ENCODE assay signal across 22 mouse cellular contexts in the genomic region with DNA sequence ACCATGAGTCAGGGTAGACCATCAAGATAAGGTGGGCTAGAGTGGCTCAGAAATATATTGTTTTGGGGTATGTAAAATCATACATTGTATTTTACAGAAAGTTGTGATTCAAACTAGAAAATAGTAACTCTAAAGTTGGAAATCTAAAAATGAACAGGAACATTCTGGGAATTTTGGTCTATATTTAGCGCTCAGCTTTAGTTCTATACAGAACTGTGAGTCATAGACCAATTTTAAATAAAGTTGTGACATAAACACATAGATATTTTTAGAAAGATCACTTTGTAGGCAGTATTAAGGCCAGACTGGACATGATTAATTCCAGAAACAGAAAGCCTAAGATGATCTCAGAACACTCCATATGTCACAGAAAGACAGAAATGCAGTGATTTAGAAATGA.
DNase-seq lines count a peak whose midpoint lies in the region; ATAC-seq and TF ChIP-seq lines count a peak whose summit lies in the region.
"Had no signal": no experiment of that assay in that cellular context is flagged by ENCODE, and none has a peak within 500 bp of the region (broad histone marks: within the 10 kb centered on the region; RNA-seq: fewer than 3 reads in every experiment).

No protein-coding gene starts in this region.

- no peak for DNase-seq in frontal cortex, postnatal 25 days (ENCODE audit: low spot score in 2 of 2)
- peak; percentile 2 for DNase-seq in heart, adult 8-10 months (ENCODE audit: low spot score)
- no peak for DNase-seq in left cerebral cortex, adult 2 months (ENCODE audit: extremely low spot score in 1 of 2, low spot score in 2 of 2)
- no peak for DNase-seq in left cerebral cortex, postnatal 10 days (ENCODE audit: extremely low spot score in 1 of 2, low spot score in 2 of 2)
- no peak for DNase-seq in spleen, adult 18-20 months
- DNase-seq: adrenal gland, adult 8-10 months; adrenal gland, postnatal 25 days; cerebellum, adult 18-20 months; cerebellum, adult 9-10 months; cerebellum, postnatal 14 days; gastrocnemius, postnatal 14 days; heart, adult 11 months; heart, postnatal 14 days had no signal

- ATAC-seq in frontal cortex, adult (ENCODE audit: low TSS enrichment): peak; percentile 93
- ATAC-seq in heart, embryonic 11.5 days (replicated peaks; ENCODE audit: insufficient number of reproducible peaks, low FRiP score, low TSS enrichment): no peak
- ATAC-seq: activated CD4-positive, CD25-positive, alpha-beta regulatory T cell, adult 4 months; forebrain, embryonic 13.5 days; forebrain, embryonic 16.5 days had no signal

- no peak overlapping the region for H3K4me3 ChIP-seq in heart, embryonic 11.5 days (ENCODE audit: low read depth, low read length)
- H3K4me3 ChIP-seq in left cerebral cortex, adult 2 months: no peak overlapping the region
- H3K4me3 ChIP-seq: forebrain, embryonic 10.5 days; forebrain, embryonic 13.5 days; heart, embryonic 10.5 days; hindbrain, embryonic 12.5 days; hindbrain, embryonic 15.5 days had no signal

- intact Hi-C loops in left cerebral cortex, adult 2 months (cut with DNase I): no loop called here
- intact Hi-C loops in left cerebral cortex, postnatal 10 days (cut with DNase I): no loop called here

- no peaks in the 10 kb centered on the region for H3K27me3 ChIP-seq in heart, embryonic 11.5 days (ENCODE audit: control insufficient read depth, insufficient read depth, low read length)
- H3K27me3 ChIP-seq: forebrain, embryonic 13.5 days; hindbrain, embryonic 12.5 days; hindbrain, embryonic 15.5 days had no signal

- H3K9ac ChIP-seq in heart, embryonic 11.5 days (ENCODE audit: low read depth, low read length): no peak overlapping the region
- H3K9ac ChIP-seq: forebrain, embryonic 13.5 days; hindbrain, embryonic 12.5 days; hindbrain, embryonic 15.5 days had no signal

- H3K27ac ChIP-seq in heart, embryonic 11.5 days (ENCODE audit: low read depth, low read length): no peak overlapping the region
- peak overlapping the region; percentile 16; the same call in 1 of the 2 replicates for H3K27ac ChIP-seq in left cerebral cortex, adult 2 months
- H3K27ac ChIP-seq: forebrain, embryonic 10.5 days; forebrain, embryonic 13.5 days; heart, embryonic 10.5 days; hindbrain, embryonic 12.5 days; hindbrain, embryonic 15.5 days had no signal

- H3K9me3 ChIP-seq in heart, embryonic 11.5 days (replicated peaks; ENCODE audit: control insufficient read depth, low read length): no peaks in the 10 kb centered on the region
- H3K9me3 ChIP-seq: forebrain, embryonic 10.5 days; forebrain, embryonic 13.5 days; heart, embryonic 10.5 days; hindbrain, embryonic 12.5 days; hindbrain, embryonic 15.5 days had no signal

- no peaks in the 10 kb centered on the region for H3K4me1 ChIP-seq in heart, embryonic 11.5 days (ENCODE audit: control insufficient read depth, insufficient read depth, low read length)
- H3K4me1 ChIP-seq: forebrain, embryonic 10.5 days; forebrain, embryonic 13.5 days; heart, embryonic 10.5 days; hindbrain, embryonic 12.5 days; hindbrain, embryonic 15.5 days had no signal

- no peak for TF ChIP-seq CTCF in left cerebral cortex, adult 2 months (IDR thresholded peaks at IDR 0.05)

- no peaks in the 10 kb centered on the region for H3K36me3 ChIP-seq in heart, embryonic 11.5 days (ENCODE audit: control insufficient read depth, insufficient read depth, low read length)
- H3K36me3 ChIP-seq: forebrain, embryonic 10.5 days; heart, embryonic 10.5 days; hindbrain, embryonic 12.5 days; hindbrain, embryonic 15.5 days had no signal

- no peak overlapping the region for H3K4me2 ChIP-seq in heart, embryonic 11.5 days
- H3K4me2 ChIP-seq: forebrain, embryonic 13.5 days; hindbrain, embryonic 12.5 days; hindbrain, embryonic 15.5 days had no signal

- 83% methylated on average over 1 of the region's 1 CpGs for WGBS in heart, embryonic 11.5 days (ENCODE audit: insufficient replicate concordance)
